Mouse (Mus musculus) right cerebral cortex, adult 2 months (tissue): Measurements from ENCODE around the gene Tespa1.
"Not testable (repeated sequence)": the region's sequence is repeated elsewhere in the genome, so short reads cannot be mapped to it uniquely, and the experiment has no call there.

Source experiments
- DNase-seq, 2 experiments: peaks; one replicate each; pipeline ENCODE4 v3.0.0; 2021 to 2022; ENCODE audit warnings: low spot score in 2 of 2

Tespa1 gene

GRCm38 (mm10) chr10:130322637-130323036 is at the start of gene Tespa1:
Gene Tespa1, plus strand, starts transcription at chr10:130322870.
- DNase-seq = no peak

GRCm38 (mm10) chr10:130275759-130276158 is 46.9 kb upstream of the Tespa1 start:
- DNase-seq = no peak

GRCm38 (mm10) chr10:130276496-130276895 is 46.2 kb upstream of the Tespa1 start:
- no peak for DNase-seq

DNA sequence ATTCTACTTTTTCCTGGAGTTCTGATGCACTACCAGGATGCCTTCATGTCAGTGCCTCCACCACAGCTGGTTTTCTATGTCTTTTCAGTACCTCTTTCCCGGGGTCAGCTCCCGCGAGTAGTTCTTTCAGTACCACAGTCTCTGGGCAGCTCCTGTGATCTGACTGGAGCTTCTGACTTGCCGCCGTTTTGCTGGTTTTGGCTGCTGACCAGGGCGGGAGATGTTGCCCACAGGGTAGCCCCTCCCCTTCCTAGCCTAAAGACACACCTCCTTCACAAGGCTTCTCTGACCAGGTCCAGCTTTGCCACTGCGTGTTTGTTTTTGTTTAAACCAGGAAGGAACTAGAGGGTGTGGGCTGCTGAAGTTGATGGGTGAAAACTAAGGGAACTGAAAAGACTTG is 42.6 kb upstream of the Tespa1 start, which contains the start of gene Neurod4:
TSS of gene Neurod4 (minus strand) at position 175 of the 400 bp plus-strand sequence.
- DNase-seq = no peak

DNA sequence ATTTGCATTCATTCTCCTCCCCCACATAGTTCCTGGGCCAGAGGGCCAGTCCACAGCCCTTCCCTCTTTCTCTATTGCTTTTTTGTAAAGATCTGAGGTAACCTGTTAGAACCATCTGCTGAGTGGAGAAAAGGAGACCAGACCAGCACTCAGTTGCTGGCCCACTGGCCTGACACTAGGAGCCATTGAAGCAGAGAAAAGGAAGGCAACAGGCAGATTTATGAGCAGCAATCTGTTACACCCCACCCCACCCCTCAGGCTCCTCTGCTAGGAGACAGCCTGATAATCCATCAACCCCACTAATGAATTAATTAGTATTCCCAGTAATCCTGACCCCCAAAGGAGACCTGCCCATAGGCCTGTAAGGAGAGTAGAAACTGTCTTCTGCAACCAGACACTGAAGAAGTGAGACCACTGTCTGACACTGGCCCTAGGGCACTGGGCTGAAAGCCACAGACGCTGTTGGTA is 40.7 kb upstream of the Tespa1 start:
- no peak for DNase-seq

DNA sequence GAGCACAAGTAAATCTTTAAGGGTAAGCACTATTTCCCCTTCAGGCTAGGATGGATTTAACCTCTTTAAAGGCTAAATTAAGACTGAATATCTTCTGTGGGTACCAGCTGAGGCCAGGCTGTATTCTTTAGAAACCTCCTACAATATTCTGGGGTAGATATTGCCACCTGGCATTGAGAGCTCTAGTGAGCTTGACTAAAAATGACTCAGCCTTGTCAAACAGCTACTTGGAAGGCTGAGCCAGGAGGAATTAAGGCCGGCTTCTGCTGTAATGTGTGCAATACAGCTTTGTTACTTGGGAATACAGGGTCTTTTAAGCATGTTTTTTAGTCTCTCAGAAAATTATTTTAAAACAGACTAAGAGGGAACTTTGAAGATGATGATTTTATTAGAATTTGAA is 35.5 kb upstream of the Tespa1 start:
- peak; percentile 26 to 40 for DNase-seq

DNA sequence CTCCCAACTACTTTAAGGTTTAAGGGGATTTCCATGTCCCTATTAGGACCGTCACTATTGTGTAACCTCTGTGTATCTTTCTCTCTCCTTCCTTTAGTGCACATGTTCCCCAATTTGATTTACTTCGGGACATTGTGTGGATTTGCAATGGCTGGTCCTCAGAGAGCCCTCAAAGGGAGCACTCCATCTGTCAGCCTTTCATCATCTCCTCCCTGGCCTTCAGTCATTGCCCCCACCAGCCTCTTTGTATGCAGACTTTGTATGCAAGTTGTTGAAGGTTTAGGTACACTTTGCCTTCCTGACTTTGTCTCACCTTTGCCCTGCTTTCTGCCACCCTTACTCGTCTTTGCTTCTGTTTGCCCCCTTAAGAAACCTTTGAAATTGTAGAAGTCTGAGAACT is 34.7 kb upstream of the Tespa1 start:
- DNase-seq = no peak

DNA sequence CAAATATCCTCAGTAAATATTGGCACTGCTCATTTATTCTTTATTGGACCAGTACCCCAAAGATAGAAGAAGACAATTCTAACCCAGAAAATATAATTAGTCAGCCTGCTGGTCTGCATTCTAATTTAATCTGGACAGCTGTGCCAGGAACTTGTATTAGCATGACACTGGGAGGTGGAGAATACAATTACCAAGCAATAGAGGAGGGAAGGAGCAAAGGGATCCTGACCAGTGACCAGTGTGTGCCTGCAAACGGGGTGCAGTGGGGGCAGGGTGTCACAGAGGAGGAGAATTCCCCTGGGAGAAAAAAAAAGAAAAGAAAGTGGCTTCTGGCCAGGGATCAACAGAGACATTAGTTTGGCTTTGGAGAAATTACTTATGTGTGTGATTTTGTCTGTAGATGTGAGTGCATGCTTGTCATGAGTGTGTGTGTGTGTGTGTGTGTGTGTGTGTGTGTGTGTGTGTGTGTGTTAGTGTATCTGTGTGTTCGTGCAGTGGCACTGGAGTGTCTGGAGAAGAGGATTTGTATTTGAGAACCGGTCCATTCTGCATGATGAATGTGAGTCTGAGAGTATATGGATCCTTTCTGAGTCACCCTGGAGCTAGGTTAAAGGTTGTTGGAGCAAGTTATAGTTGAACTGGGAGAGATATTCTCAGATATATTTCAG is 28.8 kb upstream of the Tespa1 start:
- DNase-seq = no peak

GRCm38 (mm10) chr10:130298748-130299147 is 23.9 kb upstream of the Tespa1 start:
- peak; percentile 42 to 44 for DNase-seq

- DNase-seq = not testable (repeated sequence)
These were observed 18.5 kb upstream of the Tespa1 start for GRCm38 (mm10) chr10:130304138-130304537.

DNA sequence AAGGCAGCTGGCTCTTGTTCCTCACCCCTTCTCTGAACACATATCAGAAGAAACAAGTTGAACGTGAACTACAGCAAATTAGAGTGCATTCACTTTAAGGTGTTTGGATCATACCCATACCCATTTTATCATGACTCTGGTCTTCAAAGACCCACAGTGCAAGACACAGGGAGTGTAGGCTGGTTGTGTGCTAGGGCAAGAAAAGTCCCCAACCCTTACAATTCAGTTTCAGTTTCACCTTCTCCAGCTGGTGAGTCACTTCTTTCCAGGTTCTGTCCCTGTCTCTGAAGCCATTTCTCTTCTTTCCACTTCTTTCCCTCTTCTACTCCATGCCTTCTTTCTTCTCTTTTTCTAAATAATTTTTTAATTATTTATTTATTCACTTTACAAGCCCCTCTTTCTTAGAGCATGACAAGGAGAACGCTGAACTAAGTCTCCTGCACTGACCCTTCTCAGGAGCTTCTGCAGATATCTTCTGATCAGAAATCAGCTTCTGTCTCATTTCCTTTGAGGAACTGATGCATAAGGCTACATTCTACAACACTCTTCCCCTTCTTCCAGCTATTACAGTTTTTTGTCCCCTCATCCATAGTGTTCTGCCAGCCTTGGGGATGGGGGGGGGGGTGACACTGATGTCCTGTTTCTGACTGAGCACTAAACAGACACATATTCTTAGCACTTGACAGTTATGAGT is 11.0 kb upstream of the Tespa1 start:
- no peak for DNase-seq

DNA sequence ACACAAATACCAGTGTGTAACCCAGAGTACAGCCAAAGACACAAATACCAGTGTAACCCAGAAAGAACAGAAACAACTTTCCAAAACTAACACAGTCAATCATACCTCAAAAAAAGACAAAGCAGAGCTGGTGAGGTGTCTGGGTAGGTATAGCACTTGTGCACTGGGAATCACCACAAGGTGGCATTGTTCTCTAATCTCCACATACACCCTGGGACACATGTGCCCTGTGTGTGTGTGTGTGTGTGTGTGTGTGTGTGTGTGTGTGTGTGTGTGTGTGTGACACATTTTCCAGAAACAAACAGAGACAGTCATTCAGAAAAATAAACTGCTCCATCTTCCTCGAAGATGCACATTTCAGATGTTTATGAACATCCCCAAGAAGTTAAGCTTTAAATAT is 9.1 kb upstream of the Tespa1 start:
- DNase-seq = no peak

- DNase-seq = no peak
These were observed 8.4 kb upstream of the Tespa1 start for GRCm38 (mm10) chr10:130314110-130314829.

DNA sequence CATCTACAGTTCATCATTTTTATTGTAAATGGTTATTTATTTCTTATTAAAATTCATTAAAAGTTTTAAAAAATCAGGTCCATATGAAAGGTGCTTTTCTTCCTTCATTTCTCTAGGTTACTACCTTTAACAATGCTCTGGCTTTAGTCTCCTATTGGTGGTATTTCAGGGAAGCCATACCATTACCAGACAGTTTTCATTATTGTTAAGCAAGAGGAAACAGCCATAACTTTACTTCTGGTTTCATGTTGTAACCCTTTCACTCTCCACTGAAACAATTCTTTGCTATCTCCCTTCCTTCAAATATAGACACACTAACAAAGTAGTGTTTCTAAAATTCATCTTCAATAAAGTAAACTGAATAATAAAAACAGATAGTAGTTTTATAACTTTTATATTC is 6.8 kb upstream of the Tespa1 start:
- no peak for DNase-seq

DNA sequence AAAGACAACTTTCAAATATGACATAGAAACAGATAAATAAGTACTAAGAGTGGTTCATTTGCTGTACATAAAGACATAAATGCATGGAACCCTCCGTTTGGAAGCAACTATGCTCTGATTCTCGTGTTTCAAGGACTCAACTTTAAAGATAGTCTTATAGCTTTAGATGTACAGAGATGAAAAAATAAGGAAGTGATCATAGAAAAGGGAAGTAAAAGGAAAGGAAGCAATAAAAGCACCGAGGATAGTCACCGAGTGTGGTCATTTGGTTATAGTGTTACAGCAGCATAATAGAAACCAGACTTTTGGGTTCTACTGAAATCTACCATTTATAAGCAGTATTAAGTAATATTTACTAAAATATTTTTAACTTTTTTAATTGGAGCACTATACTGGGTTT is 4.0 kb upstream of the Tespa1 start:
- DNase-seq = no peak

GRCm38 (mm10) chr10:130320715-130321114 is 2.0 kb upstream of the Tespa1 start:
- no peak for DNase-seq

DNA sequence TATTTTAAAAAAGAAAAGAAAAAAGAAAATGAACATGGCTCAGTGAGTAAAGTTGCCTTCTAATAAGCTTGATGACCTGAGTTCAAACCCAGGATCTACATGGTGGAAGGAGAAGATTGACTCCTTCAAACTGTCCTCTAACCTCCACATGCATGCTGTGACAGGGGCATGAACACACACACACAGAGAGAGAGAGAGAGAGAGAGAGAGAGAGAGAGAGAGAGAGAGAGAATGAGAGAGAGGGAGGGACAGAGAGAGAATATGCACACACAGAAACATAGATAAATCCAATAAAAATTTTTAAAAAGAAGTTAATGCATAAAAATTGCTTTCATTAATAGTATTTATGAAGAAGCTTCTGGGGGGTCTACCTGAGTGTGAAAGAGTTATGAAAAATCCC is 608 bp upstream of the Tespa1 start:
- no peak for DNase-seq

- no peak for DNase-seq
These were observed 1.6 kb downstream of the Tespa1 start for GRCm38 (mm10) chr10:130324243-130324642.

- no peak for DNase-seq
These were observed 8.0 kb downstream of the Tespa1 start for GRCm38 (mm10) chr10:130330711-130331110.

DNA sequence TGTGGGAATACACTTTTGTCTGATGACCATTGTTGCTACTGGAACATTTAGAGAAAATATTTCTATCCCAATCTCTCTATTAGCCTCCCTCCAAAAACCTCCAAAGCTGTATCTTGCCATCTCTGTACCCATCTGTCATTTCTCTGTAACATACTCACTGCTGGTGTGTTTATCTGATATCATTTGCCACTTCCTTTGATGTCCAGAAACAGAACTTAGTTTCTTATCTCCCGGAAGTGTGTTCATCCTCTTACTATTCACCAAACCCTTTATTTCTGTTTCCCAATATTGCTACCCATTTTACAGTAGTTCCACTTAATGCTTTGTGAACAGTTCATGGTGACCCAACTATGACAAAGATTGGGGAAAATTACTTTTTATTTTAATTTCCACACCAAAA is 13.7 kb downstream of the Tespa1 start:
- DNase-seq = no peak

DNA sequence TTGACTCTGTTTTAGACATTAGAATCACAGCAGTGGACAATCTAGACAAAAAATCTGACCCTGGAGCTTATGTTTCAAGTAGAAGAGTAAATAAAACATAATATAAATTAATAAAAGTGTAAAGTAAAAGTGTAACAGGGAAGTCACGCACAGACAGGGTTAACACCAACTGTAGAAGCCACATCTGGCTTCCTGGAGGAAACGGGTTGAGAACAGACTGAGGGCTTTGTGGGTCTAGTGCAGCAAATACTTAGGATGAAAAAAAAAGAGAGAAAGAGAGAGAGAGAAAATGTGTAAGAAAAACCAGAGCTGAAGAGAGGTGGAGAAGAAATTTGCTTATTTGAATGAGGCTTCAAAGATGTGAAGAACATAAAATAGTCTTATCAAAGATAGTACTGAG is 14.9 kb downstream of the Tespa1 start:
- no peak for DNase-seq

GRCm38 (mm10) chr10:130340050-130340449 is 17.4 kb downstream of the Tespa1 start:
- not testable (repeated sequence) for DNase-seq

DNA sequence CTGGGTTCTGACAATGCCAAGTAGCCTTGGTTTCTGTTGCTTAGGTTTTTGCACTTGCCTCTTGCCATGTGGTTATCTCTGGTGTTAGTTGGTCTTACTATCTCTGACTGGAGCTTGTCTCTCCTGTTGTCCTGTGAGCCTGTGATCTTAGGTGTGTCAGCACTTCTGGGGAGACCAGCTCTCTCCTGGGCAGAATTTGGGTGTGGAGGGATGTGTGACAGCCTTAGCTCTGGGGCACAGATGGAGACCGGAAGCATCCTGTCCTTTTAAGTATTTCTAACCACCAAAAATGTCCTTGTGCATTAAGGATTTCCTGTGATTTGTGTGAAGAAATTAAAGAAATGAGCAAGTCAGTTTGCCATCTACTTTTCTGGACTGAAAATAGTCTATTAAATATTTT is 21.4 kb downstream of the Tespa1 start:
- no peak for DNase-seq
